Mouse (Mus musculus): ENCODE data around the gene Acad12.

DNA sequence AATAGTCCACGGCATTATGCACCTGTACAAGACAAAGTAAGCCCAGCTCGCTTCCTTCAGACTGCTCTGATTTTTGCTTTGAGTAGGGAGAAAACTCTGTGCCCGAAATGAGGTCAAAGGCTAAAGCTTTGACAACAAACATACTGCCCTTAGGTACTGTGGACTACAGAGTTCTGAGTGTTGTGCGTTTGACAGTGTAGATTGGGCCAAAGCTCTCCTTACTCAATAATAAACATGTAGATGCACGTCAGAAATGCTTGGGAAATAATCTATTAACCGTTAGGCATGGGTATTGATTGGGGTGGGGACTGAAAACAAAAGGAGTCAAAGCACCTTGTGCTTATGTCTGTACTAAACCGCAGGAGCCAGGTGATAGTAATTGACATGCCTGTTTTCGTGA, 44.7 kb upstream of the Acad12 start:
- TF ChIP-seq GATA1 (IDR thresholded peaks at IDR 0.05; ENCODE audit: borderline replicate concordance, low read length) (no peak), FLI1 (IDR thresholded peaks at IDR 0.05; ENCODE audit: low read length) (no peak)

Measured in megakaryocyte, embryonic 14.5 days (primary cell).